Mouse (Mus musculus): ENCODE measurements around the gene Nat8f7. TPM values are rescaled to one million over a fixed set of nuclear protein-coding genes. Genes with fewer than 3 reads are reported as not detected.
"Not testable (repeated sequence)": the region's sequence is repeated elsewhere in the genome, so short reads cannot be mapped to it uniquely, and the experiment has no call there.

Nat8f7 gene
- total RNA-seq (2014; fragmentation: Nextera tagmentation) (not detected in 2 replicates), total RNA-seq (2017) (not detected in 2 replicates)

DNA sequence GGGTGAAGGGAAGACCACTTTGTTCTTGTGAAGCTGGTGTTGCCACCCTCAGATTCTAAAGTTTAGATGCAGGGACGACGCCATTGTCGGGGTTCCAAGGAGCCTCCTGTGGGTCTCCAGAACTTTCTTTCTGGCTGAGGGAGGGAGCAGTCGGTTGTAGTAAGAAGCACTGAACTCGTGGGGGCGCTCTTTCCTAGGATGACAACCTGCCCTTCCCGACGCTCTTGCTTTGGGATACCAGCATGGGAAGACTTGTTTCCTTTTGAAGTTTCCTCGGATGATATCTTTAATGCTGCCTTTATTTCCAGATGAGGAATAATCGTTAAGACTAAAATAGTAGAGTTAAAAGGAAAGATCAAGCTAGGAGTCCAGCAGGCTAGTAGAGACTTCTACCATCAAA, at the start of gene Nat8f7:
Gene Nat8f7 (minus strand): TSS at position 101 of the 400 bp plus-strand sequence.
- not testable (repeated sequence) for ATAC-seq (replicated peaks; ENCODE audit: low FRiP score, low TSS enrichment, poor library complexity, severe bottlenecking)

DNA sequence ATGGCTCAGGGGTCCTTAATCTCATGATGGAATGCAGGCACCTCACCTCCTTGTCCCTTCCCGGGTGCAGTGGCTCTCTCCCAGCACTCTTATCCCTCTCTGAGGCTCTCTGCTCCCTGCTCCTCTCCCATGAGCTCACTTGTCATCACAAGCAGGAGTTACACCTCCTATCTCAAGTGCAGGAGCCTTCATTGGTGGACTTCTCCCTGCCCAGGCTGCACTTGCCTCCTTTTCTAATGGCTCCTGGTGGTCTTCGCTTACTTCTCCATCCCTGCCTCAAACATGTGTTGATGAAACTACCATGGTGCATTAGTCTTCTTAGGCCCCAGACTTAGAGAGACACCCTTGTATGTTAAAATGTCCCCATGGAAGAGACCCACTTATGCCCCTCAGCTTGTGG, 49.7 kb upstream of the Nat8f7 start:
- ATAC-seq (replicated peaks; ENCODE audit: low FRiP score, low TSS enrichment, poor library complexity, severe bottlenecking) = not testable (repeated sequence)

- ATAC-seq (replicated peaks; ENCODE audit: low FRiP score, low TSS enrichment, poor library complexity, severe bottlenecking) = not testable (repeated sequence)
These were observed 42.8 kb upstream of the Nat8f7 start for GRCm38 (mm10) chr6:85755705-85756249.

DNA sequence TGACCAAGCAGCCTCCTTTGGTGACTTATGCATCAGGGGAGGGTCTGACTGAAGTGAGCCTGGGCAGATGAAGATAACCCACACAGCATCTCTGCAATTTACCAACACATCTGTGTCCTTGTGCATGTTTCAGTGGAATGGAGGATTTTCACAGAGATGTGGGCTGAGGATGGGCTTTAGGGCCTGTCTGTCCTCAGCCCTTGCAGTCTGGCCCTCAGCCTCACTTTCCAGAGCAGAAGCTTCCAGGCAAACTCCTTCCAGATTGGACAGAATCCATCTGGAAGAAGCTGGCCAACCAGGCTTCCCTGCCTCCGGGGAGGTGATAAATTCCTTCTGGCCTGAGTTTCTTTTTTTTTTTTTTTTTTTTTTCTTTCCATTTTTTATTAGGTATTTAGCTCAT, 3.4 kb downstream of the Nat8f7 start:
- ATAC-seq (replicated peaks; ENCODE audit: low FRiP score, low TSS enrichment, poor library complexity, severe bottlenecking) = not testable (repeated sequence)

DNA sequence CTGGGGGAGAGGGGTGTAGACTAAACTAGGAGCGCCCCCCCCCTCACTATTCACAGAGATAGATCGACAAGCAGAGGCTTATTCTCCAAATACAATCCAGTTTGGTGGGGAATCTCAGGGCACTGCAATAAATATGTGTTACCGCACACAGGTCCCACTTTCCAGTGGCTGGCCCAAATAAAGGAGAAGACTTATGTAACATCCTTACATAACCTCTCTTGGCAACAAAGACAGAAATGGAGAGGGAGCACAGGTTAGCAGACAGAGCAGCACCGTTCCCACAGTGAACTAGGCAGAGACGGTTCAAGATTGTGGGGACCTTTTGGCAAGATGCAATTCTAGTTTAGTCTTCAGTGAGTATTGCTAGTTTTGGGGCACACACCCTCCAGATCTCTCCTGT, 3.8 kb downstream of the Nat8f7 start:
- ATAC-seq (replicated peaks; ENCODE audit: low FRiP score, low TSS enrichment, poor library complexity, severe bottlenecking) = not testable (repeated sequence)

DNA sequence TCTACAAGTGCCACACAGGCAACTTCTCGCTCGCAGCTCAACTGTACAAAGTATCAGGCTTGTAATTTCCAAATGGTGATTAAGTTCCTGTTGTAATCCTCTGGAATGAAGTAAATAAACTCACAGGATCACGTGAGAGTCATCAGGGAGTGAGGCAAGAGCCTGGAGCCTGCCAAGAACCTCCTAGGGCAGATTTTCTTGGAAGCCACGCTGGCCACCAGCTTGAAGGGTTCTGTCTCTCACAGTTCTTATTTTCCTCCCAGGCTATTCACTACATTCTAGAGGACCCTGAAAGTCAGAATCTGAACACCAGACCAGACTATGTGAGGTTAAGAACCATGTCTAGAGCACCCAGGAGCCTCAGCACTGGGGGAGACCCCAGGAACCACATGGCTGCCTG, 11.1 kb downstream of the Nat8f7 start:
- not testable (repeated sequence) for ATAC-seq (replicated peaks; ENCODE audit: low FRiP score, low TSS enrichment, poor library complexity, severe bottlenecking)

Other genes starting within 250 kb of the Nat8f7 start
- gene Fbxo41, start 210.2 kb downstream of the Nat8f7 start, total RNA-seq (2014; fragmentation: Nextera tagmentation) = not detected in 2 replicates
- gene Fbxo41, start 210.2 kb downstream of the Nat8f7 start, total RNA-seq (2017) = not detected in 2 replicates
- gene Egr4, start 199.6 kb downstream of the Nat8f7 start, total RNA-seq (2014; fragmentation: Nextera tagmentation) = not detected in 2 replicates
- gene Egr4, start 199.6 kb downstream of the Nat8f7 start, total RNA-seq (2017) = 0.05 TPM in 1 of 2 replicates, not detected in the other
- gene Alms1, start 125.7 kb downstream of the Nat8f7 start, total RNA-seq (2014; fragmentation: Nextera tagmentation) = 39.1 and 40.7 TPM in 2 replicates
- gene Alms1, start 125.7 kb downstream of the Nat8f7 start, total RNA-seq (2017) = 25.4 and 25.5 TPM in 2 replicates
- gene Nat8f3, start 52.5 kb upstream of the Nat8f7 start, total RNA-seq (2014; fragmentation: Nextera tagmentation) = not detected in 2 replicates
- gene Nat8f3, start 52.5 kb upstream of the Nat8f7 start, total RNA-seq (2017) = not detected in 2 replicates
- gene Nat8f6, start 107.7 kb upstream of the Nat8f7 start, total RNA-seq (2014; fragmentation: Nextera tagmentation) = not detected in 2 replicates
- not detected in 2 replicates for gene Nat8f6, start 107.7 kb upstream of the Nat8f7 start, total RNA-seq (2017)
- gene Nat8f5, start 107.8 kb upstream of the Nat8f7 start, total RNA-seq (2014; fragmentation: Nextera tagmentation) = not detected in 2 replicates
- gene Nat8f5, start 107.8 kb upstream of the Nat8f7 start, total RNA-seq (2017) = not detected in 2 replicates
- gene Nat8, start 118.9 kb upstream of the Nat8f7 start, total RNA-seq (2014; fragmentation: Nextera tagmentation) = not detected in 2 replicates
- gene Nat8, start 118.9 kb upstream of the Nat8f7 start, total RNA-seq (2017) = not detected in 2 replicates
- not detected in 2 replicates for gene Nat8f2, start 156.0 kb upstream of the Nat8f7 start, total RNA-seq (2014; fragmentation: Nextera tagmentation)
- gene Nat8f2, start 156.0 kb upstream of the Nat8f7 start, total RNA-seq (2017) = not detected in 2 replicates
- gene Nat8f4, start 191.7 kb upstream of the Nat8f7 start, total RNA-seq (2014; fragmentation: Nextera tagmentation) = 3.0 and 3.1 TPM in 2 replicates
- 1.7 and 3.2 TPM in 2 replicates for gene Nat8f4, start 191.7 kb upstream of the Nat8f7 start, total RNA-seq (2017)
- 37.6 and 38.1 TPM in 2 replicates for gene Tprkb, start 198.7 kb upstream of the Nat8f7 start, total RNA-seq (2014; fragmentation: Nextera tagmentation)
- gene Tprkb, start 198.7 kb upstream of the Nat8f7 start, total RNA-seq (2017) = 47.5 and 54.2 TPM in 2 replicates
- 3.6 and 10.2 TPM in 2 replicates for gene Nat8f1, start 202.5 kb upstream of the Nat8f7 start, total RNA-seq (2014; fragmentation: Nextera tagmentation)
- gene Nat8f1, start 202.5 kb upstream of the Nat8f7 start, total RNA-seq (2017) = 1.4 and 2.2 TPM in 2 replicates
- 93.0 and 94.7 TPM in 2 replicates for gene Dusp11, start 248.5 kb upstream of the Nat8f7 start, total RNA-seq (2014; fragmentation: Nextera tagmentation)
- gene Dusp11, start 248.5 kb upstream of the Nat8f7 start, total RNA-seq (2017) = 46.7 and 51.1 TPM in 2 replicates

Data from megakaryocyte-erythroid progenitor cell, adult 5-6 weeks (primary cell).